Mouse (Mus musculus): ENCODE results near the gene Slc25a14.

DNA sequence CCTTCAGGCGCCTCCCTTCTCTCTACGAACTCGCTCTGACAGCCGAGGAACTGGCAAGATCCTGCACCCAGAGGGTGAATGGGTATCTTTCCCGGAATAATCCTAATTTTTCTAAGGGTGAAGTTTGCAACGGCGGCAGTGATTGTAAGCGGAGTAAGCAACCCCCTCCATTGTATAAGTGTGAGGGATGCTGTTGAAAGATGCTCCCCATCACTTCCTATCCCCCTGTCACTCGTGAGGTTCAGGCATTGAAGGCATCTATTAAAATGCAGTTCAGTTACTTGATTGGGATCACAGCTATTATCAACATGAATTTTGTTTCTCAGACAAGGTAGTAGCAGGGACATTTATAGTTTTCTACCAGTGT lies 824 bp downstream of the Slc25a14 start:
- TF ChIP-seq CTCF (IDR thresholded peaks at IDR 0.05; ENCODE audit: extremely low read depth, insufficient read length, insufficient replicate concordance, low read depth, low read length) (no peak), POLR2A (IDR thresholded peaks at IDR 0.05; ENCODE audit: low read depth, low read length) (no peak)
